Mouse (Mus musculus) E14TG2a.4 (cell line): ENCODE results near the gene Osbpl3.

Experiments
- CTCF ChIP-seq: conservative IDR thresholded peaks from 2 replicates; pipeline ENCODE4 v1.5.1; 2014; ENCODE audit warnings: low read length
- NANOG ChIP-seq: IDR thresholded peaks from 2 replicates; pipeline ENCODE4 v1.6.1; 2014; ENCODE audit warnings: borderline replicate concordance, low read length, mixed read lengths
- POU5F1 ChIP-seq: IDR thresholded peaks from 2 replicates; pipeline ENCODE4 v1.6.1; 2014; ENCODE audit warnings: low read length, borderline replicate concordance

- TF ChIP-seq CTCF (no peak), NANOG (no peak), POU5F1 (no peak)
Observed at GRCm38 (mm10) chr6:50299071-50299470, 156.9 kb downstream of the Osbpl3 start.
